Mouse (Mus musculus) fat pad, adult 2 months (tissue): ENCODE measurements around the gene Tab1.

ENCODE experiments used
- DNase-seq: peaks from one replicate; pipeline ENCODE4 v3.0.0-alpha.2; 2011; ENCODE audit warnings: low read depth, low spot score; ENCODE audit errors: extremely low read depth

The Tab1 gene

DNA sequence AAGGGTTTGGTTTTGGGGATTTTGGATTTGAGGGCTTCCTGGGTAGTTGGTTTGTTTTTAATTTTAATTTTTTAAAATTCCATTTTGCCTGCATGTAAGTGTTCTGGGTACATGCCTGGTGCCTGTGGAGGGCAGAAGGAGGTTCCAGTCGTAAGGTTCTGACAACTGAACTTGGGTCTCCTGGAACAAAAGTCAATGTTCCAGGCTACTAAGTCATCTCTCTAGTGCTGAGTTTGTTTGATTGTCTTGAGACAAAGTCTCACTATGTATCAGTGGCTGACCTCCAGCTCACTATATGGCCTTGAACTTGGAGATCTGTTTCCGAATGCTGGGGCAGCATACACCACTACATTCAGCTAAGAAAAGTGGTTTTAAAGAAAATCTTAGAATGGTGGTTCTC, 2.6 kb downstream of the Tab1 start:
- DNase-seq: no peak

DNA sequence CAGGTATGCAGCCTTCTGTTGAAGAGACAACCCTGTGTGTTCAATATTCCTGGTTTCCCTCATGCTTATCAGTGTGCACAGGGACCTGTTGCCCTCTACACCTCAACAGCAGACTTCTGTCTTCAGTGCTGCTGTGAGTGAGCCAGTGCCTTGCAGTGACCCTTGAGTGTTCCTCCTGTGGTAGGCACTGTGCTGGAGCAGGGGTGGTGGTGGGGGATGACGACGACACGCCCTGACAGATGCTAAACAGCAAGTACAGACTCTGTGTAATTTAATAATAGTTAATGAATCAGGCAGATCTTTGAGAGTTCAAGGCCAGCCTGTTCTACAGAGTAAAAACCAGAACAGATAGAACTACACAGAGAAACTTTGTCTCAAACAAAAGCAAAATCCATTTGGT, 3.7 kb downstream of the Tab1 start:
- no peak for DNase-seq

DNA sequence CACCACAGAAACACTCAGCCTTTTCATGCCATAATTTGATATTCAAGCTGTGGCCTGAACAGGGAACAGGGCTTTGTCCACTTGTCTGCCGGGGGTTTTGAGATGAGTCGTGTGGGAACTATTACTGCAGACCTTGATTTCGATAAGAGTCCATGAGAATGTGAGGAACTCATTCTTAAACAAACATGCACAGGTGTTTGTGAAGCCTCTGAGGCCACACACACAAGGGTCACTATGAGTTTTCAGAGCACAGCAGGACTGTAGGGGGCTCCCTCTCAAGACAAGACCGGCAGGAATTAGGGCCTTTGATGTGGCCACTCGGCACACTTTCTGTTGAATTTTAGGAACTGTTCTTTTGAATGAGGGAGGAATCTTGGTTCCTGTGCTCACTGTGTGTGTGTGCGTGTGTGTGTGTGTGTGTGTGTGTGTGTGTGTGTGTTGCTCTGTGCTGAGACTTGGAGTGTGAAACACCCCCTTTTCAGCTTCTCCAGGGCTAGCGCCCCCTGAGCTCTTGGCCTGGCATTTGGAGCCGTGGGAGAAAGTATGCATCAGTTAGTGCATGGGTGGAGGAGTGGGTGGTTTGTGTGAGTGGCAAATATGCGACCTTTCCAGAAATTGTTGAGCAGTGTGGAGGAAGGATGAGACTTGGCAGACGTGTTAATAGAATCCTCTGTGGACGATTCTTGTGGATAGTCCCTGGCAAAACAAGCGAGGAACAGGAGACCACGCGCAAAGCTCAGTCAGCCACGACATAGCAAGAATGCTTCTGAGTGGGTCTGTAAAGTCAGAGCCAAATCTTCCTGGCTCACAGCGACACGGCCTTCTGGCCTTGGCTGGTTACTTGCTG, 5.2 kb downstream of the Tab1 start:
- no peak for DNase-seq

DNA sequence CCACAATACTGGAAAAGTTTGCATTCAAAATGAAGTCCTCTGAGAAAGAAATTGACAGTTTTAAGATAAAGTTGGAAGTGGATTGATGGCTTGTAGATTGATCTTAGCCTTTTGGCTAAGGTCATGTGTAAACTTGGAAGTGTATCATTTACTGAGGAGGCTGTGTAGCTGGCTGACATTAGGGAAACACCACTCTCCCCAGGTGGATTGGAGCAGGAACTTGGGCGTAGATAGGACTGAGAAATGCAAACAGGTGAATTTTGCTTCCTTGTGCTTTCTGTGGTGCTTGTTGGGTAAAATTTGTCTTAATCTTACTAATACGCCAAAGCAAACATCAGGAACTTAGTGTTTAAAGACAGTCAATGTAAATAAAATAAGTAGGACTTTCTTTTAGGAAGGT, 7.4 kb downstream of the Tab1 start:
- DNase-seq: no peak

DNA sequence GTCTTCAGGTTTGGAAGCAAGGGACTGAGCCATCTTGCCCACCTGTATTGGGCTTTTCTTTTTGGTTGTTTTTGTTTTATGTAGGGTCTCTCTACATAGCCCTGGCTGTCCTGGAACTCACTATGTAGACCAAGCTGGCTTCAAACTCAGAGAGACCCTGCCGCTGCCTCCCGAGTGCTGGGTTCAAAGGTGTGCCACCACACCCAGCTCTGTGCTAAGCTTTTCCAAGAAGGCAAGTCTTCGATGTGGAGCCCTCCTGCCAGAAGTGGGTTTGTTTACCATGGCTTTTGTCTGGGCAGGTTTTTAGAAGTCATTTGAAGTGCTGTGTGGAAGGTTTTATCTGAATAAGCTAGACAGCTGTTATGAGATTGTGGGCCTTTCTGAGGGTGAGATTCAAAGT, 8.0 kb downstream of the Tab1 start:
- DNase-seq: no peak

DNA sequence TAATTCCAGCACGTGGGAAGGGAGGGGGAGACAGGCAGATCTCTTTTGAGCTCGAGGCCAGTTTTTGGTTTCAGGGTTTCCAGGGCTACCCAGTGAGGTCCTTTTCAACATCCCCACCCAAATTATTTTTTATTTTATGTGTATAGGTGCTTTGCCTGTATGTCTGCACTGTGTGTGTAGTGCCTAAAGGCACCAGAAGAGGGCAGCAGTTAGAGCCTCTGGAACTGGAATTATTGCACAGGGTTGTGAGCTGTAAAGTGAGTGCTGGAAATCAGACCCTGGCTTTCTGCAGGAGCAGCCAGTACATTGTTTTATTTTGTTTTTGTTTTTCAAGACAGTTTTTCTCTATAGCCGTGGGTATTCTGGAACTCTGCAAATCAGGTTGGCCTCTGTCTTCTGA, 9.2 kb downstream of the Tab1 start:
- DNase-seq: no peak

DNA sequence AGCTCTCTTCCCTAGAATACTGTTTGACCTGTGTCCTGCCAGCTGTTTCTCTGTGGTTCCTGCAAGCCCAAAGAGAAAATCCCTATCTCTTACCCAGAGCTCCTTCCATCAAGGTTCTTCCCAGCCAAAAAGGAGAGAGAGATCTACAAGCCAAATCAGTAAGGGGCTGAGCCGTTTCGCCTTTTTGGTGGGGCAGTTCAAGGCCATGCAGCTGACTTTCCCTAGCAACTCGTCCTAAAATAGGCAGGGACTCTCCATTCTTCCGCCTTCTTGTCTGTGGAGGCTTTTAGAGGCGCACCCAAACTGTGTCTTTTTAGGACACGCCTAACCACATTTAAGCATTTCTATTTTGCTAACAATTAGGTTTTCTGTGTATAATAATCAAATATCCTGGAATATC, 10.8 kb downstream of the Tab1 start:
- no peak for DNase-seq

DNA sequence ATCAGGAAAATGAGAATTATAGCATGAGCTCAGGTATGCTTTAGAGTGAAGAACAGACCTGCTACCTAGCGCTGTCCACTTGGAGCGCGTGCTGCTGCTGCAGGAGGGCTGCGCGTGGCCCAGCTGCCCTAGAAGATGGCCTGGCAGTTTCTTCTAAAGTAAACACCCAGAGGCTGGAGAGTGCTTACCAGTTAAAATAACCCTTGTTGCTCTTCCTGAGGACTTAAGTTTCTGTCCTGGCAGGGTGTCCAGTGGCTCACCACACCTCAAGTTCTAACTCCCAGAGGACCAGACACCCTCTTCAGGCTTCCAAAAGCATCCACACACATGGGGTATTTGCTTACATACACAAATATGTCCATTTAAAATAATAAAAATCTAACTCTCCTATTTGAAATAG, 12.5 kb downstream of the Tab1 start:
- no peak for DNase-seq

DNA sequence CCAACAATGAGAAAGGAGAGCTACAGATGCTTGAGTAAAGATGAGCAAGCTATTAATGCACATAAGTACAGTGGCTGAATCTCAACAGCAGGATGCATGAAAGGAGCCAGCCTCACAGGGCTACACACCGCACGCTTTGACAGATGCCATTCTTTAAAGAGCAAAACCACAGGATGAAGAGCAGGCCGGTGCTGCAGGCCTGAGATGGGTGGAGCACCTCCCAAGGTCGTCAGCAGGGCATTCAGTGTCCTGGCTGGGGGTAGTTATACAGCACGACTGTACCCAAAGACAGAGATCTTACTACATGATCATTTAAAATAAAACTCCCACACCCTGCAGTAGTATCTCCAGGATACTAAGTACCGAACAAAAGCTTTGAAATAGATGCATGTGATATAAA, 13.2 kb downstream of the Tab1 start:
- DNase-seq: no peak

DNA sequence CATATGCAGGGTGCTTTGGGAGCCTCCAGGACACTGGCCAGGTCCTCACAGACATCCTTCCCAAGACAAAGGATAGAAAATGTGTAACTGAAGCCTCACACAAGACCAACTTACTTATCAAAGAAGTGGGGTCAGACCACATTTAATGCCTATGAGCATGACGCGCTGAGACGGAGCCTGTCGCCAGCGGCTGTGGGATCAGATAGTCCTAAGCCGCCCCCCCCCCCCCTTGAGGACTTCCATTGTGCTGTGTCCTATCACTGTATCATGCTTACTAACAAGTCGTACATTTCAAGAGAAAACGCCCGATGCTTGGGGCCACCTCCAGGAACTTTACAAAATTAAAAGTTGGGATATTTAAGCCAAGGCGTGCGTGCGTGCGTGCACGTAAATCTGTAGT, 14.2 kb downstream of the Tab1 start:
- DNase-seq: no peak

DNA sequence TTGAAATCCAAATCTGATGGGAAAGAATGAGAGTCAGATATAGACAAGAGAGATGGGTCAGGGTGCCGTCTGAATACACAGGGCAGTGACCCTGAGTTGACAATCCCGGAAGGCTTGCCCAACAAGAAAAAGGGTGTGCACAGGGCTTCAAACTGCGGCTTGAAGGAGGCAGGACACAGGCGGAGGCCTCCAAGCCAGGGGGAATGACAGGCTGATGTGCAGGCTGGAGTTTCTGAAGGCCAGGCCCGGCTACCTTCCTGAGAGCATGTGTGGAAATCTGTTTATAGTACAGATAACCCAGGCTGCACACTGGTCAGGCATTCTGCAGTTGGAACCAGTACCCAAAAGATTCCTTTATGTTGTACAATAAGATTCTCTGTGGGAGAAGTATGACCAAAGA, 14.6 kb downstream of the Tab1 start:
- no peak for DNase-seq

DNA sequence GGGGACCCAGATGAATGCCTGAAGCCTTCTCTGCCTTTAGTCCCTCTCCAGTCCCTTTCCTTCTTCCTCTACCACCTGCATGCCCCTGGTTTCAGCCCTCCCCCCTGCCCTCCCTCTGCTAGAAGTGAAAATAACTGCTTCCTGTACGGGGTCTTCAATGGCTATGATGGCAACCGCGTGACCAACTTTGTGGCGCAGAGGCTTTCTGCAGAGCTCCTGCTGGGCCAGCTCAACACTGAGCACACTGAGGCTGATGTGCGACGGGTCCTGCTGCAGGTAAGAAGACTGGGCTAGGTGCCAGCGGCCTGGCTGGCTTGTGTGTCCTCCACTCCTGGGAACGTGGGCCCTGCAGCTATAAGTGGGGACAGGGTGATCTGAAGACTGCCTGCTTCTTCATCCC, 15.6 kb downstream of the Tab1 start:
- no peak for DNase-seq

DNA sequence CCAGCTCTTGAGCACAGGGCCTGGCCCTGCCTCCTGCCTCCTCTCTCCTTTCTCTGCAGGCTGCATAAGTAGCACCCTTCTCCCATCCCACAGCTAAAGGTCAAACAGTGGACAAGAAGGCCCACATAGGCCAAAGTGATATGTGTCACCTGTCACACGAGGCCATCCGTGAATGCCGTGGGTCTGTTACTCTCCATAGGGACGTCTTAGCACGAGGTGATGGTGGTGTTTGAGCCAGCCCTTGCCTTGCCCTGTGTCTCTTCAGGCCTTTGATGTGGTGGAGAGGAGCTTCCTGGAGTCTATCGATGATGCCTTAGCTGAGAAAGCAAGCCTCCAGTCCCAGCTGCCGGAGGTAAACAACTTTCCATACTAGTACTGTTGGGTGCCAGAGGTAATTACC, 16.6 kb downstream of the Tab1 start:
- no peak for DNase-seq

DNA sequence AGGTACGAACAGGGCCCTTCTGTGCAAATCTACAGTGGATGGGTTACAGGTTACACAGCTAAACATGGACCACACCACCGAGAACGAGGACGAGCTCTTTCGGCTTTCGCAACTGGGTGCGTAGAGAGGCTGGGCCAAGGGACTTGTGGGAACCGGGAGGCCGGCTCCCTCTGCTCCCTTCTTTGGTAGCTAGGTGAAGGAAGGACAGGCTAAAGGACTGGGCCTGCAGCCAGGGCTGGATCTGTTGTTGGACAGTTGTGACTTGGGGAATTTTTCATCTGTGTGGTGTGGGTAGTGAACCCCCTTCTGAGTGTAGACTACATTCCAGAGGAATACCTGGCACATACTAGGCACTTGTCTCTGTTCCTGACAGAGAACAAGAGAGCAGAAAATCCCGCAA, 19.7 kb downstream of the Tab1 start:
- no peak for DNase-seq

DNA sequence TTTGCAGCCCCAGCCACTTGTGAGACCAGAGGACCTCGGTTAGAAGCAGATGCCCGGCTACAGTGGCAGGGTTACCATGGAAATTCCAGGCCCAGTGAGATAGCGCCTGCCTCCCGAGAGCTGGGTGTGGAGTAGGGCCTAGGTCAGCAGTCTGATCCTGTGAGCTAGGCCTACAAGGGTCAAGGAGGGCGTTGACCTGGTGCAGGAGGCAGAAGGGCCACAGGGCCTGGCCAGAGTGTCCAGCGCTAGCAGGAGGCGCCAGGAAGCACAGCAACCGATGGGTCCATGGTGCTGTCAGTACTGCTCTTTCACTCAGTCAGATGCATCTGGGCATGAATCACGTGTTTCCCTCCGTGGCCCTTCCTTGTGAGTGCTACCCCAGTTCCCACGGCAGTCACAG, 20.8 kb downstream of the Tab1 start:
- DNase-seq: no peak

DNA sequence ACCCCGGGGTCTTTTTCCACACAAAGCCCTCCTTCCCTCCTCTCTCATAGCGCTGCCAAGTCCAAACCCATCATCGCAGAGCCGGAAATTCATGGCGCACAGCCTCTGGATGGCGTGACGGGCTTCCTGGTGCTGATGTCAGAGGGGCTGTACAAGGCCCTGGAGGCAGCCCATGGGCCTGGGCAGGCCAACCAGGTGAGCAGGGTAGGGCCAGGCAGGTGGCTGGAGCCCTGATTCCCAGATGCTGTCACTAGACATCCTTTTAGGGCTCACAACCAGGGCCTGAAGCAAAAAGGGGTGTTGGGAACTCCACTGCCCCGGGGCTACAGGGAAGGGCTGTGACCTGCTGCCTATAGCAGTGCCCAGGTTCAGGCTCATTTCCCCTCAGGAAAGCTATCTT, 22.8 kb downstream of the Tab1 start:
- no peak for DNase-seq

DNA sequence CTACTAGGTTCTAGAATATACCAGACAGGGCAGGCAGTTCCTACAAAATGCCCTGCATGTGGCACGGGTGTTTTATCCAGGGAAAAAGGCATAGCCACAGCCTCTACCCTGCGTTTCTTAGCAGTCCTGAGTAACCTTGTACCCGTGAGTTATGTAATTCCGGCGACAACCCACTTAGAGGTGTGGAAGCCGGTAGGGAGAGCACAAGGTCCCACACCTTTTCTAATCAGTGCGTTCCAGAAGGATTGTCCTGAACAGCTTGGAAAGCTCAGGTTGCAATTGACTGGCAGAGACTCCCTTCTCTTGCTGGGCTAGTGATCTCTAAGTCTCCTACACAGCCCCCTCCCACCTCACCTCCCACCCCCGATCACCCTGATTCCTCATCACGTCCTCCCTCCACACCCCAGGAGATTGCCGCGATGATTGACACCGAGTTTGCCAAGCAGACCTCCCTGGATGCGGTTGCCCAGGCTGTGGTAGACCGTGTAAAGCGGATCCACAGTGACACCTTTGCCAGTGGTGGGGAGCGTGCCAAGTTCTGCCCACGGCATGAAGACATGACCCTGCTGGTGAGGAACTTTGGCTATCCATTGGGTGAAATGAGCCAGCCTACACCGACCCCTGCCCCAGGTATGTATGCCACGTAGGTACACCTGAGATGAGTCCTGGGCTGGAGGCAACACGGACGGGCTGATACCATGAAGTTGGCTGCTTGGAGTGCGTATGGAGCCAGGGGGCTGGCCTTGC, 24.4 kb downstream of the Tab1 start:
- DNase-seq: no peak

DNA sequence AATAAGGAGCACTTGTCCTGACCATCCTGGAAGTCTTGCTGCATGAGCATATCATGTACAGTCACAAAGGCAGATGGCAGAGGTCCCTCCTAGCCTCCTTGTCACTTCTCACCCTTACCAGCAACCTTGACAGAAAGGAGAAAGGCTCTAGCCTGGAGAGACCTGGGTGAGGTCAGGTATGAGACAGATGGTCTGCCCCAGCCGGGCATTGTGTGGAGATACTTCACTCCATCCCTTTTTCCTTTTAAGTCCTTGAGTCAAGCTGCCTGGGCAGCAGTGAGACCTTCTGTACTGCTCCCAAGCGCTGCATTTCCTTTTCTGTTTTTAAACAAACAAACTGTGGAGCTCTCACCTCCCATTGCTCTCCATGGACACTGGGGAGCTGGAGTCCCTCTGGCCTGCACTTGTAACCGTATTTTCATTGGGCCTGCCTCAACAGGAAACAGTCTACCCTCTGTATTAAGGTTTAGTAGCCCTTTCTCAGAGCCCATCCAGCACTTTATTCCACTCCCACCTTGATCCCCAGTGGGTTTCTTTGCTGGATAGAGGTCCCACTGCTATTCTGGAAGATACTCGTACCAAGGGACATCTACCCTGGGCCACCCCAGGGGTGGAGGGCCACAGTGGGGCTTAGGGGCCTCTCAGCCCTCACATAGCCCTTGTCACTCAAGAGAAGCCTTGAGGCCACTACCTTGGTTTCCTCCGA, 25.2 kb downstream of the Tab1 start:
- DNase-seq: no peak

DNA sequence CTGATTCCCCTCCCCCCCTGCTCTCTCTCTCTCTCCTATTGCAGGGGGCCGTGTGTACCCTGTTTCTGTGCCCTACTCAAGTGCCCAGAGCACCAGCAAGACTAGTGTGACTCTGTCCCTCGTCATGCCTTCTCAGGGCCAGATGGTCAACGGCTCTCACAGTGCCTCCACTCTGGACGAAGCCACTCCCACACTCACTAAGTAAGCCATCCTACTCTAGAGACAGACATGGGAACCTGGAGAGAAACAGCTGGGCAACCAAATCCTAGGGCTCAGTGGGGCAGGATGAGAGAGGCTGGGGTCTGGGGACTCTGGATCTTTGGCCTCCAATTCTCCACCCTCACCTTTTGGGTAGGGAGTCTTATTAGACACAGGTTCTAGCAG, 25.8 kb downstream of the Tab1 start:
- no peak for DNase-seq

DNA sequence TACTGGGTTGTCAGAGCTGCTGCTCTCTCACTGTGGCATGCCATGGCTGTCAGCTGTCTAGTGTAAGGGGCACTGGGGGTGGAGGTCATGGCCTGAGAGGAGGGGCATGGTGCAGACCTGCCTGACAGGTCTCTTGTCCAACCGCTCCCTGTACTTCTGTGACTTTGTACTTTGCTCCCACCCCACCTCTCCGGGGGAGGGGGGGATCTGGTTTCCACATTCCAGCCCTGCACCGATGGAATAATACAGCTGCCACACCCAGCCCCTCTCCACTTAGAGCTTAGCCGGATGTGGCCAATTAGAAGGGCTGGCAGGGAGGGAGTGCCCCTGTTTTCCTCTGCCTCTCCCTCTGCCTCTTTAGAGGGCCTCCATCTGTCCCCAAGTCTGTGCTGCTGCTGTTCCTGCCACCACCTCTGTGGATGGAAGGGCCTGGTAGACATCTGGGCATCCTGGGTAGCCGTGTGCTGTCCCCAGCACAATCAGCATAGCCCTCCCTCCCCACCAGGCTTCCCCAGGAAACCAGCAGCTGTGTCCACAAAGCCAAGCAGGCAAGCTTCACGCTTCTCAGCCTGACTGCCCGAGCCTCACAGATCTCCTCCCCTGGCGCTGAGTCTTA, 26.5 kb downstream of the Tab1 start:
- DNase-seq: no peak

DNA sequence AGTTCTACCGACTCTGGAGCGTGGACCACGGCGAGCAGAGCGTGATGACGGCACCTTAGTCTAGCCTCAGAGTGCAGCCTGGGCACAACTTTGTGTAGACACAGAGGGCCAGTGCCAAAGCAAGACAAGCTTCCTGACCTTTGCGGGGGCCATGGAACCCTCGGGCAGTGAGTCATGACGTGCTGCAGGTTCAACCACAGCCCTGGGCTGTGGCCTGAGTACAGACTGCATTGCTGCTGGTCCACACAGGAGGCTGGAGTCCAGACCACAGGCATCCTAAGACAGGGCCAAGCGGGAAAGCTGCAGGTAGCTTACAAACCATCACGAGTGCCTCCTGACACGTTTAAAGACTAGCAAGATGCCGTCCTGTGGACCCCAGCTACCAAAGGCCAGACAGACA, 27.3 kb downstream of the Tab1 start:
- DNase-seq: no peak

DNA sequence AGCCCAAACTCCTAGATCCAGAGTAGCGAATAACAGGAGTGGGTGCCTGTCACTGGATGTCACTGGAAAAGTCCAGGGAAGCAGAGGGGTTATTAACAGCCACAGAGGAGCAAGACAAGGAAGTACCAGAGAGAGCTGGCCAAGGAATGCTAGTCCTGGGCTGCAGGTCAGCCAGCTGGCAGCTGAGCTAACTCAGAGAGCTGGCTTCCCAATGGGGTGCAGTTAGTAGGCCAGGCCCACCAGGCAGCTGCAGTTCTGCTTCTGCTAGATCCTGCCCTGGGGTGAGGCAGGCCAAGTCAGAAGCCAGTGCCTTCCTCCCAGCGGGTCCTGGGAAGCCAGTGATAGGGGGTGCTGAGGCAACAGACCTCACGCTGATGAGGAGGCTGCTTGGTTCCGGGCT, 27.8 kb downstream of the Tab1 start:
- no peak for DNase-seq
